Mouse (Mus musculus): ENCODE results near the gene Ube2s. TPM values are rescaled to one million over a fixed set of nuclear protein-coding genes. Genes with fewer than 3 reads are reported as not detected.

Ube2s gene
- polyA plus RNA-seq, 1 experiment from 2014 or later = 198 TPM

DNA sequence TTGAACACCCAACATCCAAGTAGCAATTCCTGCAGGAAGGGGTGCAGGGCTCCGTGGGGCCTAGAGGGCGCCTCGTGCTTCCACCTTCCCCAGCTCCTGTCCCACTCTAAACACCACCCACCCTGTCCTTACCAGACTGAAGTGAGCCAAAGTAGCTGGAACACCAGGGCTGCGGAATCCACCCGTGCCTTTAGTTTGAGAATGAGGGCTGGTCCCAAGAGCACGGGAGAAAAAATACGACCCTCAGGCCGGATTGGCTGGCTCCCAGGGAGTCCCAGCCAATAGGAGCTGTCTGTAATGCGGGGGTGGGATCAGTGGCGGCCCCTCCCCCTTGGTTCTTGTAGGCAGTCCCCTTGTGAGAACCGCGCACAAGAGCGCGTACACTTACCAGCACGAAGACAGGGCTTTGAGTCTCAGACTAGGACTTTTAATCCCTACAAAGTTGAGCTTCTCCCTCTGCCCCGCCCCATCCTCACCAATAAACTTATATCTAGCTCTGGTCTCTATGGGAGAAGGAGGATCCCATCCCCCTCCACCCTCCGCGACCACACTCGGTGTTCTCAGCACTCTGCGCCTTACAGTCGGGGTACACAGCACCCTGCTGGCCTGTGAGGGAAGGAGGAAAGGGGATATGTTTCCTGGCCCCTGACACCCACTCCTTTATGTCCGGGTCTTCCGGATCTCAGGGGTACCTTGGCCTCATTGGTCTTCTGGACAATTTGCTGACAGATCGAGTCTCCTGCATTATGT lies 59.4 kb downstream of the Ube2s start, which contains the start of gene Cox6b2:
Gene Cox6b2, minus strand, starts transcription at position 274 of the 750 bp plus-strand sequence.
- Histone ChIP-seq H3K27me3 (ENCODE audit: insufficient read depth, low read length) (no peaks in the 10 kb centered on the region), H3K9ac (ENCODE audit: low read depth, low read length) (peak within 1 kb of the TSS; percentile 41; the same call in 1 of the 2 replicates), H3K4me1 (replicated peaks; ENCODE audit: insufficient read depth, low read length) (peaks cover 14% of the 10 kb centered on the region; the same call in 1 of the 2 replicates), H3K27ac (peak within 1 kb of the TSS; percentile 38; the same call in 1 of the 2 replicates), H3K9me3 (replicated peaks; ENCODE audit: low read length) (no peaks in the 10 kb centered on the region), H3K4me3 (replicated peaks; ENCODE audit: low read depth, low read length) (peak within 1 kb of the TSS; percentile 36), H3K4me2 (ENCODE audit: low read length) (peak within 1 kb of the TSS; percentile 53), H3K36me3 (ENCODE audit: insufficient read depth, low read length) (no peaks in the 10 kb centered on the region)
- DNase-seq (ENCODE audit: low spot score) (peak; percentile 98), ATAC-seq (replicated peaks; ENCODE audit: low FRiP score, low read depth) (peak; percentile 90)
- WGBS = 2% methylated on average over 24 of the region's 24 CpGs
- TF ChIP-seq CTCF (IDR thresholded peaks at IDR 0.05; ENCODE audit: low read depth) = peak; percentile 15; the same call in 1 of the 2 replicates

DNA sequence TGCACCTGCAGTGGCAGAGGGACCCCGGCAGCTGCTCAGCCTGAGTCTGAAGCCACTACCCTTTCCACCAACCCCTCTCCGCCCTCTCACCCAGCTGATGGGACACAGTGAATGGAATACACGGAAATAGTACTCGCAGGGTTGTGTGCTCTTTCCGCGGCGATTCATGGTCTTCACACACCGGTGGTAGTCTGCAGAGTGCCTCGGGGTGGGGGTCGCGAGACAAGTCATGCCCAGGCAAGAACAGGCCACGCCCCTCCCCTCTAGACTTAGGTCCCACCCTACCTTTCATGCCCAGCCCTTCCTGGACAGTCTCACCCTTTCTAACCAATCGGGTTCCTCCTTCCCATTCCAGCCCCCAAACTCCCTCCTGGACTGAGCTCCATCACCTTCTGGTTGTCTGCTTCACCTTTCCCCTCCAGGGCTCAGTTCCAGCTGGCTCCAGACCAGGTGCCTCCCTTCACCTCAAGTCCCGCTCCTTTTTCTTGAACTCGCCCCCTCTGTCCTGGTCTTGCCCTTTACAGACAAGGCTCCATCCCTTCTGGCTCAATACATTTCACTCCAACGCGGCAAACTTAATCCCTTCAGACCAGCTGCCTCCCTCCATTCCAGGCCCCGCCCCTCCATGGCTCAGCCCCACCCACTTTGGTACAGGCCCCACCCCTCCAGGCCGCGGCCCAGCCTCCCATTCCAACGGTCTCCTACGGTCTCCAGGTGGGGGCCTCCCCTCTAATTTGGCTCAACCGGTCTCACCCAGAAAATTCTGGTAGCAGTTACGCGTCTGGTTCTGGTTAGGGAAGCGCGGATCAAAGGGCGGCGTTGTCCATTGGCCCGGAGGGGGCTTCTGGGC lies 60.2 kb downstream of the Ube2s start:
- peak overlapping the region; percentile 38; the same call in 1 of the 2 replicates for H3K27ac ChIP-seq
- TF ChIP-seq CTCF (IDR thresholded peaks at IDR 0.05; ENCODE audit: low read depth) = no peak
- no peaks in the 10 kb centered on the region for H3K27me3 ChIP-seq (ENCODE audit: insufficient read depth, low read length)
- 2% methylated on average over 30 of the region's 30 CpGs for WGBS
- peak overlapping the region; percentile 41; the same call in 1 of the 2 replicates for H3K9ac ChIP-seq (ENCODE audit: low read depth, low read length)
- H3K36me3 ChIP-seq (ENCODE audit: insufficient read depth, low read length) = no peaks in the 10 kb centered on the region
- peaks cover 14% of the 10 kb centered on the region; the same call in 1 of the 2 replicates for H3K4me1 ChIP-seq (replicated peaks; ENCODE audit: insufficient read depth, low read length)
- peak overlapping the region; percentile 36 for H3K4me3 ChIP-seq (replicated peaks; ENCODE audit: low read depth, low read length)
- DNase-seq (ENCODE audit: low spot score) = peak; percentile 75
- no peaks in the 10 kb centered on the region for H3K9me3 ChIP-seq (replicated peaks; ENCODE audit: low read length)
- peak; percentile 86 for ATAC-seq (replicated peaks; ENCODE audit: low FRiP score, low read depth)
- peak overlapping the region; percentile 53 for H3K4me2 ChIP-seq (ENCODE audit: low read length)

DNA sequence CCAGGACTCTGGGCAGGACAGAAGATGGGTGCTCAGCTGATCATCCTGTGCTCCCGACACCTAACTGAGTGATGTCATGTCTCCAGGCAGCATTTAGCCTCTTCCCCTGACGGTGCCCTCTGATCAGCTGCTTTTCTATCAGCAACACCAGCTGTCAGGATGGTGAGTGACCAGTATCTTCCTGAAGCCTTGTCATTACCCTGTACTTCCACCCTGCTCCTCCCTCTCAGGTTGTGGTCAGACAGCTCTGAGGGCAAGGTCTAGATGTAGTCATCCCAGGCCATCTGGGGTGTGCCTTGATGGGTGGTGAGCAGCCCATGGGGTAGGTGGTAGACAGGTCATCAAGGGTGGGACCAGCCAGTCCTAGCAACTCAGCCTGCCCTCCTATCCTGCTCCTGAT lies 63.2 kb downstream of the Ube2s start:
- TF ChIP-seq CTCF (IDR thresholded peaks at IDR 0.05; ENCODE audit: low read depth) = no peak
- Histone ChIP-seq H3K4me2 (ENCODE audit: low read length) (no peak overlapping the region), H3K9me3 (replicated peaks; ENCODE audit: low read length) (no peaks in the 10 kb centered on the region), H3K27me3 (ENCODE audit: insufficient read depth, low read length) (no peaks in the 10 kb centered on the region), H3K4me3 (replicated peaks; ENCODE audit: low read depth, low read length) (no peak overlapping the region), H3K36me3 (ENCODE audit: insufficient read depth, low read length) (peaks cover 3% of the 10 kb centered on the region), H3K4me1 (replicated peaks; ENCODE audit: insufficient read depth, low read length) (peaks cover 14% of the 10 kb centered on the region; the same call in 1 of the 2 replicates), H3K27ac (no peak overlapping the region), H3K9ac (ENCODE audit: low read depth, low read length) (no peak overlapping the region)
- WGBS = 87% methylated on average over 2 of the region's 2 CpGs
- ATAC-seq (replicated peaks; ENCODE audit: low FRiP score, low read depth) (no peak; the same call in 1 of the 2 replicates), DNase-seq (ENCODE audit: low spot score) (no peak)

DNA sequence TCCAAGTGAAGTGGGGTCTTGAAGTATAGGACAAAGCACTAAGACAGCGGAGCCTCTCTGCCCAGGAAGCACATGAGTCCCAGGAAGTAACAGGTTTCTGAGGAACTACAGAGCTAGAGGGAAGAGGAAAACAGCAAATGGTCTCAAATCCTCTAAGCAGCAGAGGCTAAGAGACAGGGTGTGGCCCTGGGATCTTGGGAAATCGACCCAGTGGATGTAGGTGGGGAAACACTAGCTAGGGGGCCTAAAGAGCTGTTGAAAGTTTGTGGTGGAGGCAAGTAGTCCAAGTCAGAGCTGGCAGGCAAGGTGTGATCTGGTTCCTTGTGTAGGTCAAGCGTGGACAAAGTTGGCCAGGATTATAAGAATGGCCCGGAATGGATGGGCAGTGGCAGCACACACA lies 64.1 kb downstream of the Ube2s start:
- DNase-seq (ENCODE audit: low spot score) = no peak
- WGBS = 71% methylated on average over 4 of the region's 4 CpGs

DNA sequence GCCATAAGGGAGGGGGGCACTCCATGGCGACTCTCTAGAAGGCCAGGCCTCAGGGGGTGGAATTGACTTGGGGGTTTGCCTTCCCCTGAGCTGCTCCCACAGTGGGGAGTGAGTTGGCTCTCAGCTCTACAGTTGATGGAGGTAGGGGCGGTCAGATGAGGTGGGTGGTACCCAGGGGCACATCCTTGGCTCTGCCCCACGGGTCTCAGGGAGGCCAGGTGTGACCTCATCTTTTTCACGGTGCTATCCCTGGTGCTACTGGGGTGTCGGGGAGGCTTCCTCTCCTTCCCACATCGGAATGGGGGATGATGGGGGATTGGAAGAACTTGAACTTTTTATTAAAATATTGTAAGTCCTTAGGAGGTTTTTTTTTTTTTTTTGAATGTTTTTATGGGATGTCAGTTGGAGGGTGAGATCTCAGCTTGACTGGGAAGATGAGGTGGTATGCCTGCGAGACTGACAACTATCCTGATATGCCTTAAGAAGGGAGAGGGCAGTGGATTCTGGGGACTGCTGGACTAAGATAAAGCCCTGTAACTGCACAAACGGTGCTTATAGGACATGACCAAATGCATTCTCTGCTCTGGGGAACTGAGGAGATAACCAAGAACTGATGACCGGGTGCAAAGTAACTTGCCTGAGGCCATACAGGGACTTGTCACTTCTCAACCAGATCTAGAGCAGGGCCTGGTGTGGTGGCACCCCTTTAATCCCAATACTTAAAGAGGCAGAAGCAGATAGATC lies 65.1 kb downstream of the Ube2s start:
- no peak for TF ChIP-seq CTCF (IDR thresholded peaks at IDR 0.05; ENCODE audit: low read depth)
- no peaks in the 10 kb centered on the region for H3K27me3 ChIP-seq (ENCODE audit: insufficient read depth, low read length)
- H3K4me2 ChIP-seq (ENCODE audit: low read length) = no peak overlapping the region
- no peak overlapping the region for H3K27ac ChIP-seq
- peaks cover 13% of the 10 kb centered on the region for H3K4me1 ChIP-seq (replicated peaks; ENCODE audit: insufficient read depth, low read length)
- no peaks in the 10 kb centered on the region for H3K9me3 ChIP-seq (replicated peaks; ENCODE audit: low read length)
- ATAC-seq (replicated peaks; ENCODE audit: low FRiP score, low read depth) (no peak), DNase-seq (ENCODE audit: low spot score) (no peak)
- H3K4me3 ChIP-seq (replicated peaks; ENCODE audit: low read depth, low read length) = no peak overlapping the region
- H3K36me3 ChIP-seq (ENCODE audit: insufficient read depth, low read length) = peaks cover 7% of the 10 kb centered on the region
- no peak overlapping the region for H3K9ac ChIP-seq (ENCODE audit: low read depth, low read length)
- WGBS = 76% methylated on average over 9 of the region's 9 CpGs

More for the DNA sequence above, 64.1 kb downstream of the Ube2s start:
- no peaks in the 10 kb centered on the region for H3K27me3 ChIP-seq (ENCODE audit: insufficient read depth, low read length)
- no peak overlapping the region for H3K27ac ChIP-seq
- H3K4me1 ChIP-seq (replicated peaks; ENCODE audit: insufficient read depth, low read length) = peaks cover 12% of the 10 kb centered on the region; the same call in 1 of the 2 replicates
- H3K4me3 ChIP-seq (replicated peaks; ENCODE audit: low read depth, low read length) = no peak overlapping the region
- peaks cover 3% of the 10 kb centered on the region for H3K36me3 ChIP-seq (ENCODE audit: insufficient read depth, low read length)
- TF ChIP-seq CTCF (IDR thresholded peaks at IDR 0.05; ENCODE audit: low read depth) = no peak
- no peak overlapping the region for H3K4me2 ChIP-seq (ENCODE audit: low read length)
- ATAC-seq (replicated peaks; ENCODE audit: low FRiP score, low read depth) = no peak
- no peak overlapping the region for H3K9ac ChIP-seq (ENCODE audit: low read depth, low read length)
- no peaks in the 10 kb centered on the region for H3K9me3 ChIP-seq (replicated peaks; ENCODE audit: low read length)
